Mouse (Mus musculus) regulatory T cell (primary cell): ENCODE results near the gene Fars2.

ENCODE experiments used
- in situ Hi-C: fragments of 300-600 bp; cut with MboI, MseI; formaldehyde crosslinking; loops from one replicate; pipeline ENCODE4 v1.15.1; 2025; ENCODE audit warnings: high pct_unique_total_duplicates

The Fars2 gene

DNA sequence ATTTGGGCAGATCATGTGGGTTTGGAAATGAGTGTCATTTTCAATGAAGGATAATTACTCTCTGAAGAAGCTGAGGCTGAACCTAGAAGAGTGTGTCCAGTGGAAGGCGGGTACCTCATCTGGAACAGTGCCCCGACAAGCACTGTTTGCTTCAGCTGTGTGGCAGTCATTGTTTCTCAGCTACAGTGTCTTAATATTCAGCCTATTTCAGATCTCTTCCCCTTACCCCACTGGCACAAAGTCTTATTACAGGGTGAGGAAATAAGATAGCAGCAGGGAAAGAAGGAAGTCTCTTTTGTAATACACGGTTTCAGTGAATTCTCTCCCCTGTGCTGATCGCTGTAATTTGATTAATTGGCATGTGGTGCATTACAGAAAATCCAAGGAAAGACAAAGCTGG, 101.1 kb downstream of the Fars2 start:
- in situ Hi-C loops = no loop called here

DNA sequence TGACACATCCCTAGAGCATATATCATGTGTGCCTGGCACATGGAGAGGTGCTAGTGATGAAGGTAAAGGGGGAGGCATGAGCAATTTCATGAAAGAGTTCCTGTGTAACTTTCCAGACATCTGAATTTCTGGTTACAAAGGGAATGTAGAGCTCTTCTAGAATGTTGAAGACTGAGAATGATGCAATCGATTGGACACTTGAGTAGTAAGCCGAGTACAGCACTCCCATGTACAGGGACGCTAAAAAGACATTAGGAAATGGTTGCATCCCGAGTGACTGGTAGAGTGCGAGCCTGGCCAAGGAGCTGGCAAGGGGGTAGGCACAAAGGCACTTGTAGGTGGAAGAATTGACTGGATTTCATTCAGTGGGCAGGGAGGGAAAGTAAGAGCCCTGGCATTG, 102.3 kb downstream of the Fars2 start:
- in situ Hi-C loops = no loop called here

DNA sequence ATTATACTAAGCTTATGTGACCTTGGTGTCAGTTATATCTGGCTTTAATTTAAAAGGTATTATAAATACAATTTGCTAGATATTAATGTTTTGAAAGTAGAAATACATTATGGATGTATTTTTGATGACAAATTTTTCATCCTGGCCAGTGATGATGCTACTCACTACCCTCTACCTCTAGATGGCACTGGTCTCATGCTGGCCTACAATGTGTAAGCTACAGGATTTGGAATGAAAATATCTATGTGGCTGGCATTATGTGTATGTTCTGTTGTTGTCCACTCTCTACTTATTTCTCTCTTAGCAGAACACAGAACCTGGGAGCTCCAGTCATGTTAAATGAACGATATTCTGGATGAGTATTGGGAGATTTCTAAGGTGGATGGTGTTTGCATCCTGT, 104.7 kb downstream of the Fars2 start:
- in situ Hi-C loops = no loop called here

DNA sequence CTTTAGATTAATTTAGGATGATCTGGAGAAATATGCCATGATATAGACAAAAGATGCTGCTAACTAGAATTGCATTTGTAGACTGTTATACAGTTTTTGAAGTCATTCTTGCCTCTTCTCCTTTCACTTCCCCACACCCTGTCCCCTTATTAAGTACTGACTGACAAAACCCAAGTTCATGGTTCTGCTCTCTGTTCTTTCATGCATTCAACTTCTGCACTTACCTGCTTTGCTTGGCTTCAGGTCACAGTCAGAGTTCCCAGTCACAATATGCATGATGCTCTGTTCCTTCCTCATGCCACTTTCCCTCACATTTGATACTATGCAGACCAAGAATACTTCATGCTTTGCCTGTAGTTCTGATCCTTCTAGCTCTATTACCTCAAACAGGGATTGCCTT, 105.5 kb downstream of the Fars2 start:
- in situ Hi-C loops = no loop called here

DNA sequence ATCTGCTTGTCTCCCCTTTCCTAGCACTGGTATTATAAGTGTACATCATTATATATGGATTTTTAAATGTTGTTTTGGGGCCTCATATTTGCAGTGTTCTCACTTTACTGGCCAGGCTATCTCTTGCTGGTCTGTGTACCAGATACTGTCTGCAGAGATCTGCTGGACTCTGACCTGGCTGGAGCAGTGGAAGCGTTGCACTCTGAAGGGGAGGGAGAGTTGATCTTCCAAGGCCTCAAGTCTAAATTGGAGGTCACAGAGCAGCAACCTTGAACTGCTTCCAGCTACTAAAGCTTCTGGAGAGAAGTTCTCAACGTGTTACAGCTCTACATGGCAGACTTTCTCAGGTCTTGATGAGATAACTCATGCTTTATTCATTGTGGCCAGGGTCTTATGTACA, 107.2 kb downstream of the Fars2 start:
- in situ Hi-C loops = no loop called here

DNA sequence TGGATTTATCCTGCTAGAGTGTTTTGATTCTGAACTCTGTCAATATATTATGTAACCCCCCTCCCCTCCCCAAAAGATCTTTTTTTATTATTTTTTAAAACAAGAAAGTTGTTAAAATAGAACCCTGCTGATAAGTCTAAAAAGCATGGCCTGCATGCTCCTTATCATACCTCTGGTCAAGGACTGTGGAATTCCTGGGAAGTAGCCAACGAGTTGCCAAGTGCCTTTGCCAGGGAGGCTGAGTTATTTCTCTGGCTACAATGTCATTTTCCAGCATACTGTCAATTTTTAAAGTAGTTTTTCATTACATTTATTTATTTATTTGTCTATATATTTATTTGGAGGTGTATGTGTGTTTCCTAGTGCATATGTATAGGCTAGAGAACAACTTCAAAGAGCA, 125.0 kb downstream of the Fars2 start:
- in situ Hi-C loops = loop anchor here (25.0 kb wide), 1 partner anchor 230 kb away; no protein-coding TSS in a partner anchor

DNA sequence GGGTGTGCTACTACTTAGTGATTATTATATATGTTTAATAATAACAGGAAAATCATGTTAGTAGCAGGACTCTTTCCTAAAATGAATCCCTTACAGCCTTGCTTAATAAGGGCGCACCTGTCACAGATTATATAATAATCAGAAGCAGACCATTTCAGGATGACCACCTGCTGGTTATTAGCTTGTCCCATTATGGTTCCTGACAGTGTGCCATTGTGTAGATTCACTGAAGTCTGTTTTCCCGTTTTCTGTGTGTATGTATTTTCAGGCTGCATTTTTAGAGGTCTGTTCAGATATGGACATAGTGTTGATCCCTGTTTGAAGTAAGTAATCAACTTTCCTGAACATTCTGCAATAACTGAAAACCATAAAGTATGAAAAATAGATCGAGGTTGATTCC, 136.7 kb downstream of the Fars2 start:
- in situ Hi-C loops = no loop called here

DNA sequence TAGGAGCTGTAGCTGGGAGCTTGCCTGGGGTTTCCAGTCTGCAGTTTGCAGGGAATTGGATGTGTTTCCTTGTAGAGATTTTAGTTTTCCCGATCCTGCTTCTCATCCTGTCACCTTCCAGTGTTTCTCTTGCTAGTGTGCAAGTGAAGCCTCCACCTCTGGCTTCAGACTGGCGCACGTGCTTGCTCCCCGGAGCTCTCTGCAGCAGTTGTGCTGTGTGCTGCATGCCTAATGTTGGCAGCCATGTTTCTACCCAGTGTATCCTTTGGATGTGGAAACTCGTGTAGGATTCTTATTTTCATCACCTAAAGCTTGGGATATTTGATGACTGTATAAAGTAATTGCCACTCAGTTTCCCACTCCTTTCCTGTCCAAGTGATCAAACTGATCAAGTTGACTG, 140.0 kb downstream of the Fars2 start:
- in situ Hi-C loops = no loop called here

DNA sequence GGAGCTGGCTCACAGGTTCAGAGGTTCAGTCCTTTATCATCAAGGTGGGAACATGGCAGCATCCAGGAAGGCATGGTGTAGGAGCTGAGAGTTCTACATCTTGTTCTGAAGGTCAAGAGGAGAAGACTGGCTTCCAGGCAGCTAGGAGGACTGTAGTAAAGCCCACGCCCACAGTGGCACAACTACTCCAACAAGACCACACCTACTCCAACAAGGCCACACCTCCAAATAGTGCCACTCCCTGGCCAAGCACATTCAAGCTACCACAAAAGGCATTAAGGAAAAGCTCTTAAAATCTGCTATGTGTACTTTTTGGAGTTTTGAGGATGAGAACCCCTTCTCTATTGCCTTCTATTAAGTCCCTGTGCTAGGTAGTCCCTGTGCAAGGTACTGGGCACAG, 142.5 kb downstream of the Fars2 start:
- in situ Hi-C loops = no loop called here

DNA sequence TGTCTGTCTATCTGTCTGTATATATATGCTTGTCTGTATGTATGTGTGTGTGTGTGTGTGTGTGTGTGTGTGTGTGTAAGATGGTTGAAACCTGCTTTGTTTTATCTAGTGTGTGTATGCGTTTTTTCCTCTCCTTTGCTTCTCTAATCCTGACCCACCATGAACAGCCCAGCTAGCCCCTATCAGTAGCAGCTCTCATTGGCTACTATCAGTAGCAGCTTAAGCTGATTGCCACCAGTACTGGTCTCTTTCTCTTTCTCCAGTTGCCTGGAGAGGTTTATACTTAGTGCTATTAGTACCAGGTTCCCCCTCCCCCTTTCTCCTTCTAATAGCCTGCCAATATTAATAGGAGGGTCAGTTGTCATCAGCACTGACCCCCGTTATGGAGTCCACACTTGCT, 144.1 kb downstream of the Fars2 start:
- in situ Hi-C loops = no loop called here

DNA sequence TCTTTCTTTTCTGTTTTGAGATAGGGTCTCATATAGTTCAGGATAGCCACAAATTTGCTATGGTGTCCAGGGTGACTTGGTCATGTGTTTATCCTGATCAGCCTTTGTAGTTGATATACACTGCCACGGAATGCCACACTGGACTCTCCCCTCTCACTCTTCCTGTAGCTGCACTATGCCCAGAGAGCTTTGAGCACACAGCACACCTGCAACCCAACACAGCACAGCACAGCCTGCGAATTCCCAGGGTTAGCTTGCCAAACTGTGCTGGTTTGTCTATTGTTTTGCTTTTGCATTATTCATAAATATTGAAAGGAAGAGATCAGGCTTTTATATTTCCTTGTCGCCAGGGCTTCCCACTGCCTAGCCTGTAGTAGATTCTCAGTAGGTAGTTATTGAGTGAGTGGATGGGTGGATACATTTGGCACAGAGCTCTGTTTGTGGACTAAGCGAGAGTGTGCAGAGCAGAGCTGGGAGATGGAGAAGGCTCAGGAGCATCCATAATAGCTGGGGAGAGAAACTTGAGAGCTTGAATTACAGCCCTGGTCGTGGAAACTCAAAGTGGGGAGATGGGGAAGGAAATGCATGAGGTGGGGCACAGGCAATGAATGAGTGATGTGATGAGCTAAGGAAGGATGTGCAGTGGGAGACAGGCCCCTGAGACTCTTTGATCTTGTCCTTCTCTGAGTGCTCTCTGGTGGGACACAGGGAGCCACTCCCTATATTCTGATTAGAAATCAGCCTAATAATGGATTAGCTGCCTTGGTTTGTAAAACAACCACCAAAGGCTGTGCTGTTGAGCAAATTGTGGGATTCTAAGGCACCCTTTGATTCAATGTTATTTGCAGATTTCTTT, 146.3 kb downstream of the Fars2 start:
- in situ Hi-C loops = no loop called here

DNA sequence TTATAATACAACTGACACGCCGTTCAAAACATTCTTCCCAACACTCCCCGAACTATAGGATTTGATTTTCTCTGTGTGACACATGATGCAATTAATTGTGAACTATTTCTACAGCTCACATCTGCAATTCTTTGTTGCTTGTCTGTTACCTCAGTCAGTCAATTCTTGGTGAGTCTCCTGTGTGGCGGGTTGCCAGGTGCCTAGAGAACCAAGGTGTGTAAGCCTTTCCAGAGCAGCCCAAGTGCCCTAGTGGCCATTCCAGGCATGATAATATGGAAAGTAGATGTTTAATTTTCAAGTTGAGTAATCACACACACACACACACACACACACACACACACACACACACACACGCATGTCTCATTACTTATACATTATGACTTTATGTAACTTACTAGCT, 147.2 kb downstream of the Fars2 start:
- in situ Hi-C loops = no loop called here

DNA sequence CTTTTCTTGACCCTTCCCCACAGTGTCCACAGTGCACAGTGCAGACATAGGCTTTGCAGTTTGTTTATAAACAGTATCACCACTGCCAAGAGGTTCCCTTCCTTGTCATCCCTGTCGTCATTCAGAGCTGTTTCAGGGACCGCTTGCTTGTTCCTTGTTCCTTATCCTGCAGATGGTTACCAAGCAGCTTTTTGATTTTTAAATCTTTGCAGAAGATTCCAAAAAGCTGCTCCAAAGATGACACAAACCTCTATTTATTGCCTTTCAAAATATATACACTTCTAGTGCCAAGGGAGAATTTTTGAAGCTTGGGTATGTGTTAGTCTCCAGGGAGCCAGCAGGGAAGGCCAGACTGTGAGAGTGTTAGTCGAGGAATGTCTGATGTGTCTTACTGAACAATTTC, 148.1 kb downstream of the Fars2 start:
- in situ Hi-C loops = no loop called here

DNA sequence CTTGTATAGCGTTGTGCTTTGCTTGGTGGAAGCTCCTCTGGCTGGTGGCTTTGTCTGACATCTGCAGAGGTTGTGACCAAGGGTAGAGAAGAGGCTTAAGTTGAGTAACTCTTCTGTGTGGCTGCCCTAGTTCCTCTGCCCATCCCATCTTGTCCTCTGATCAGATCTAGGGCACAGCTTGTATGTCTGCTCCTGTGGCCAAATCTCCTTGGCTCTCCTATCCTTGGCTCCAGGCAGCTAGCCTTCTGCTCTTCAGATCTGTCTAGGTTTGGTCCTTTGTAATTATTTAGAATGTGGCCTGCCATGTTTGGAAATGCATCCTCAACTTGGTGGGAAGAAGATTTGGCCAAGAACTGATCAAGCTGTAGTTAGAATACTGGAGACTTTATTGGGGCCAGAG, 150.2 kb downstream of the Fars2 start:
- in situ Hi-C loops = no loop called here

DNA sequence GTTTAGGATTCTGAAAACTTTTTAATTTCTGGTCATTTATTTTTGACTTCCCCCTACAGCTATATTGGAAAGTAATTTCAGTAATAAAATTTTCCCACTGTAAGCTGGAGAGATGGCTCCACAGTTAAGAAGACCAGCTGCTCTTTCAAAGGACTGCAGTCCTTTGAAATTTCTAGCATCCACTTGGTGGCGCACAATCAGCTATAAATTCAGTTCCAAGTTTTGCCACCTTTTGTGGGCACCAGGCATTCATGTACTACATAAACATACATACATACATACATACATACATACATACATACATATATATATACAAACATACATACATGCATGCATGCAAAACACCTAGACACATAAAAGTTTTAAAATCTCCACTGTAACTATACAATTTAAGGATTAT, 153.7 kb downstream of the Fars2 start:
- in situ Hi-C loops = no loop called here

DNA sequence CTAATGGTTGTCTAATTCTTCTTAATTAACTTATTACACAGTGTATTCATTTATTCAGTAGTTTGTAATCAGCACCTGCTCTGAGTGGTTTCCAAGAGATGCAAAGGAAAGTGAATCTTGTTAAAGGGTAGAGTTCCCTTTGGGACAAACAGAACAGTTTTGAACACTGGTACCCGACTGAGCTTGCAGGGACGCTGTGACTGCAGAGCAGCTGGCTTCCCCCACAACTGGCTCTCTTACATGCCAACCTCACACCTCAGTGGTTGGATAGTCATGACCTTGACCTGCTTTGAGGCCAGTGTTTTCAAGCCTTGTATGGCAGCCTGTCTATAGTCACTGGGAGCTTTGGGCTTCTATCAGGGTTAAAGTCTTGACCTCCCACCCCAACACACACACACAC, 156.3 kb downstream of the Fars2 start:
- in situ Hi-C loops = no loop called here

DNA sequence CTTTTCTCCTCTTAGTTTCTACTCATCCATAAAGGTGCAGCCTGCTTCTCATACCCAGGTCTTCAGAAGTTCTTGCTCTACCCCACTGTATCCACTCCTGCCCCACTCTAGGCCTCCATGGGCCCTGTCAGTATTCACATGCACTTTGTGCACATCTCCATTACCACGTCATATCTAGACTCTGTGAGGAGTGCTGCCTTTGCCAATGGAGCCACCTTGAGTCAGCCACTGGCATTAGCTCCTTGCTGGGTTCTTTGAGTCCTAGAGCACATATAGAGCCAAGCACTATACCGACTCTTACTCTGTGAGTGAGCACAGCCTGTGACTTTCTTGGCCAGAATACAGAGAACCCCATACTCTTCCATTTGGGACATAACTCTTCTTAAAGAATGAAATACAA, 159.0 kb downstream of the Fars2 start:
- in situ Hi-C loops = no loop called here

DNA sequence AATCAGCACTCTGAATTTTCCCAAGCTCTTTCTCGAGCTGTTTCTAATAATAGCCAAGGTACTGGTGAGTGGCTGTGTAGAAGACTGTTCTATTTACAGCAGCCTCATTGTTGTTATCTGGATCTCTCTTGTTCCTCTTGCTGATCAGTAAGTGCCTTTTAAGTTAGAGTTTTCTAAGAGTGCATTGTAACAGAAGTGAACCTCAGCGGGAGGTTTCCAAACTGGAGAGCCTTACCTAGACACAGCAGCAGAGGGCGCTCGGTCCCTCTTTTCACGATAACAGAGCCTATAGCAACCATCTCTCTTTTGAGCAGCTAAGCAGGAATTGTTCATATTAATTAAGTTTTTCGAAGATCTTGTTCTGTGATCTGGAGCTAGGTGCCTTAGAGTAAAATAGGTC, 164.8 kb downstream of the Fars2 start:
- in situ Hi-C loops = no loop called here

DNA sequence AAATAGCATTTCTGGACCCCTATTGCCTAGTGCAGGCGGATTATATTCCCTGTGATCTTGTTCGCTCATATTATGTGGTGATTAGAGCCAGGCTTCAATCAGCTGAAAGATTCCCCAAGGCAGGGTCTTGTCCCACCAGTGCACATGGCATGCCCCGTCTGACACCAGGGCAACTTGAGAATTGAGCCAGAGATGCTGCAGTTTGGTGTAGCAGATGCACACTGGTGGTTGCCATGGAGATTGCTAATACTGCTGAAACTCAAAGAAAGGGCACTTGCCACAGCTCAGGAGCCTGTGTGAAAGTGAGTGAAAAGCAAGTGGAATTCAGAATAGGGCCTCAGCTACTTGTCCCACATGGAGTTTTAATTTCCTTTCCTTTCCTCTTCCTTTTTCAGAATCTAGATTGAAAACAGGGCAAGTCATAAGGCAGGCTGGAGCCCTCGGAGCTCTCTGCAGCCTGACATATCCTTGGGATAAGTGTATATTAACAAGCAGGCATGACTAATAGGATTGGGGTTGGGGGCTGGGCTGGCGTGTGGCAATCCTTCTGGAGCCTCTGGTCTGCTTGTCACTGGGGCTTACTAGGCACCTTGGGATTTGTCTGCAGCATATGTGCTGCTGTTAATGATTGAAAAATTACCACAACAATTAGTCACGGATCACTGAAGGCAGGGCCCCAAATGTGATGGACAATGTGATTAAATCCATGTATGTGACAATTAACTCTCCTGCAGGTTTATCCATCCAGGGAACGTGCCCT, 165.8 kb downstream of the Fars2 start:
- in situ Hi-C loops = no loop called here

DNA sequence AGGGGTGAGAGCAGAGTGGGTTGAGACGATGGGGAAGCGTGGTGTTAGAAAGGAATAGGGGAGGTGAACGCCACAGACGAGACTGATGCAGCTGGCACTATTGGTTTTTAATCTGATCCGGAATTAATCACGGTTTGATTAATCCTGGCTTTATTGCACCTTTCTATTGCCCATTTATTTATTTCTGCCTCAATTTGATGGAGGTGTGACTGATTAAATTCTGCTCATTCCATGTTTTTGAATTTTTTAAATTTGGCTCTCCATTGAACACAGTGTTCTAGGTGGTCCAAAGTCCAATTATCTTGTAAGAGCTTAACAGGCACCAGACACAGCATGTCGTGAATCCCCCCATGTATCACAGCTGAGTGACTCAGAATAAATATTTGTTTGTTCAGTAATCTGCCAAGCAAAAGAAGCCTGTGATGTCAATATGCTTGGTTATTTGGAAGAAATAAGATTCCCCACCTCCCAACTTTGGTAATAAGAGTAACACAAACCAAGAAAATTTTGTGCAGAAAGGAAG, 166.4 kb downstream of the Fars2 start:
- in situ Hi-C loops = no loop called here

DNA sequence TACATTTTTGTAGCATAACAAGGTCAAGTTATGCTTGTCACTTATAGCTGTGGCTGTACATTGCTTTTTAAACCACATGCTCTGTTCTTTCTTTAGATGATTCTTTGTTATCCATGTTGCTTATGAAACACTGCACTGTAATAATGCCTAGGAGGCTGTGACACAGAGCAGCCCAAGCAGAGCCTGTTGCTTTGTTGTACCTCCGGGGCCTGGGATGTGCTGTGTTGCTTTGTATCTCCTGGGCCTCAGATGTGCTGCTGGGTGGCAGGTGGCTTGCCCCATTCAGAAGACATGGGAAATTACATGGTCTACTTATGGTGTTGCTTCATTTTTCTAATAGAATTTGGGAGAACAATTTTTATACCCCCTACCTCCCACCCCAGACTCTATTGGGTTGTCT, 166.9 kb downstream of the Fars2 start:
- in situ Hi-C loops = no loop called here

DNA sequence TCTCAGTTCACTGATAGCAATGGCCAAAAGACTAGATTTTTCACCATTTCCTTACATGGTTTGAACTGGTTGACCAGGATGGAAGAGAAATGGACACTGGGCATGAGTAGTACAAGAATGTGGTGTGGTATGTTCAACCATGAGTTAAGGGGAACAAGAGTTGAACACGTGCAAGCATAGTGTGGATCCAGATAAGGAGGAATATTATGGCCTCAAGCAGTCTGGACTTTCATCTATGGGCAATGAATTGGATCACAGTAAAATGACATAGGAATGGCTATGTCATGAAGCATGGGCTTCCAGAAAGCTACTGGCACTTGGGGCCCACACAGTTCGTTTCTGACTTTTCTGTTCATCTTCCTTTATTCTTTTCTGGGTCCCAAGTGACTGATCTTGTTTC, 168.0 kb downstream of the Fars2 start:
- in situ Hi-C loops = no loop called here

DNA sequence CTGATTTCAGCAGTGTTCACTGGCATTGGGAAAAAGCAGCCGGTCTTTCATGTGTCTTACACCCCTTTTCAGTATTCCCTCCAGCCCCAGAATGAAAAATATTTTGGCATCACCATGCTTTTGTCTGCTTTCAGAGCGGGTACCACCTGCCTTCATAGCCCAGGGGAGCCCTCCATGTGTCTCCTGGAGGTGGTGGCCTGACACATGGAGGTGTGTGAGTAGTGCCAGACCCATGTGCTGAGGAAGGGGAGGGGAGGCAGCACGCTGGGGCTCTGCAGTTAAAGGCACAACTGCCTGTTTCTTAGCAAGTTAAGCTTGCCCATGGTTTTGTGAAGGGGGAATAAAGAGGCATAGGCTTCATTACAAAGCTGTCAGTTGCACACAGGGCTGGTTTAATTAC, 176.3 kb downstream of the Fars2 start:
- in situ Hi-C loops = loop anchor here (5.0 kb wide), 1 partner anchor 1024 kb away; no protein-coding TSS in a partner anchor
